Mouse (Mus musculus): Measurements from ENCODE around the gene Gm6408.
"Not testable (repeated sequence)": the region's sequence is repeated elsewhere in the genome, so short reads cannot be mapped to it uniquely, and the experiment has no call there.

GRCm38 (mm10) chr5:146525501-146525900 is 43.7 kb downstream of the Gm6408 start, which contains the start of gene Gm3404:
- TF ChIP-seq CTCF, EP300 (IDR thresholded peaks at IDR 0.05): not testable (repeated sequence)

Data from lung, postnatal 0 days (tissue).